Mouse (Mus musculus) neural tube, embryonic 10.5 days (tissue): ENCODE data around the gene Pdcl3.
"Not testable (repeated sequence)": the region's sequence is repeated elsewhere in the genome, so short reads cannot be mapped to it uniquely, and the experiment has no call there.

ENCODE experiments used
- DNase-seq: peaks from one replicate; pipeline ENCODE4 v3.0.0-alpha.2; 2017; ENCODE audit warnings: low spot score; ENCODE audit errors: extremely low spot score

Gene Pdcl3

DNA sequence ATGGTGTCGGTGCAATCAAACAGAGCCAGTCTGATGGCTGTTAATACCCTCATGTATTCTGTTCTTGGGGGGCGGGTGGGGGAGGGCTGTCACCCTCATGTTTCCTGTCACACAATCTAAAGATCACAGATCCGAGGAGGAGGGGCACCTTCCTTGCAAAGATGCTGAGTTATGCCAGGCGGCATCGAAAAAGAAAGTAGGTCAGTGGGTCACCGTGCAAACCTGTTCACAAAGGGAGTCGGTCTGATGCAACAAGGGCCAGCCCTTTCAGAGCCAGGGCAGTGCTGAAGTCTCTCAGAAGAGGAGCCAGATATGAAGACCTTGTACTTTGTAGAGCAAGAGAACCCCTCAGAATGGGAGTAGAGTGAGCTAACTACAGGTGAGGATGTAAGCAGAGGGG lies 39.7 kb downstream of the Pdcl3 start:
- DNase-seq = no peak

DNA sequence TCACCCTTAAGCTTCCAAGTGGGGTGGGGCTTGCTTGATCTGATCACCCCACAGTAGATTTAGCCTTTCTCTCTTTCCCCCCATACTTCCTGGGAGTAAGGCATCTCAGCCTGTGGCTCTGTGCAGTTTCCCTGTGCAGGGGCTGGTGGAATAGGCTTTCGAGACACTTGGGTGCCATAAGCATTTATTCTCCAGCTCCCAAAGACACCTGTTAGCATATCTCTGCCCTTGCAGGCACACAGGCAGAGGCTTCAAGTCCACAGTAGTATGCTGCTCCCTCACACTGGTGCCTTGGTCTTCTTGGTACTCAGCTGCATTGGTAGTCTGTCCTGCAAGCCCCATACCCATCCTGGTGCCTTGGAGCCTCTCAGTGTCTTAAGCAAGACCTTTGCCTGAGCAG lies 40.4 kb downstream of the Pdcl3 start:
- DNase-seq = no peak

DNA sequence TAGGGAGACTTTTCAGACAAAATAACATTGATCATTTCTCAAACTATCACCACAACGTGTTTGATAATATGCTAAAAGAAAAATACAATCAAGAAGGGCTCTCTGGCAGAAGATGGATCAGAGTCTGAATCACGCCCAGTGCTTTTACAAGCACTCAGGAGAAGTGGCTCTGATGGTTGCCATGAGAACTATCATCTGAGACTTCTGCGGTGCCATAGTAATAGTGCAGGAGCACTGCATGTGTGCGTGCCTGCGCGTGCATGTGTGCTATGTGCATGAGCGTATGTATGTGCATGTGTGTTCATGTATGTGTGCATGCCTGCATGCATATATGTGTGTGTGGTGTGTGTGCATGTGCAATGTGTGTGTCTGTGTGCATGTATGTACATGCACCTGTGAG lies 43.8 kb downstream of the Pdcl3 start:
- no peak for DNase-seq

DNA sequence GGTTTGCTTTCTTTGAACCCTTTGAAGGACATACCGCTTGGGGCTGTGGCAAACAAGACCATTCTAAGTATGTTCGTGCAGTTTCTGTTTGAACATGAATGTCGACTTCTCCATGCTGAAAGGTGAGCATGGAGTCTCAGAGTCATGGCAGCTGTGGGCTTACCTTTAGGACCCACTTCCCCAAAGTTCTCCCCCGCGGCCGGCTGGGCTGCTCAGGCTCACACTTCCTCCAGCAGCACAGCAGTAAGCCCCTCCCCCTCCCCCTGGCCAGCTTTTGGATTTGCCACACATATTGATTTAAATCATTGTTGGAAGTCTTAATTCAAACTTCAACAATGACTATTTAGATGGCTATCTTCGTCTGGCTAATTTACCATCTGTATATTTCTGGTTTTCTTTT lies 44.7 kb downstream of the Pdcl3 start:
- no peak for DNase-seq

DNA sequence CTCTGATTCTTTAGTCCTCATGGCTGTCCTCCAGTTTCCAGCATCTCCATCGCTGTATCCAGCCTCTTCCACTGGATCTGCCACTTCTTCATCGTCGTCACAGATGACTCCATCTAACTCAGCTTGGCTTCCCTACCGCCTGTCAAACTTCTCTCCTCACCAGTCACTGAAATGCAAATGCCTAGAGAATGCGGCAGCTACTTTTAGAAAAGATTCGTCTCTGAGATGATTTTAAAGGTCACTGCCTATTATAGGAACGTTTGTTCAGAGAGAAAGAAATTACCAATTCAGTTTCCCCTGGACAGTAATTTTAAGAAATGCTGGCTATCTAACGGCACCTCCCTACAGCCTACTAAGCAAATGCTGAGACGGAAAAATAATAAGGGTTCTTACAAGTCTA lies 50.4 kb downstream of the Pdcl3 start:
- DNase-seq = no peak

GRCm38 (mm10) chr1:39042188-39042587 lies 56.8 kb downstream of the Pdcl3 start:
- no peak for DNase-seq

- not testable (repeated sequence) for DNase-seq
These were observed 59.0 kb downstream of the Pdcl3 start for GRCm38 (mm10) chr1:39044442-39044841.

DNA sequence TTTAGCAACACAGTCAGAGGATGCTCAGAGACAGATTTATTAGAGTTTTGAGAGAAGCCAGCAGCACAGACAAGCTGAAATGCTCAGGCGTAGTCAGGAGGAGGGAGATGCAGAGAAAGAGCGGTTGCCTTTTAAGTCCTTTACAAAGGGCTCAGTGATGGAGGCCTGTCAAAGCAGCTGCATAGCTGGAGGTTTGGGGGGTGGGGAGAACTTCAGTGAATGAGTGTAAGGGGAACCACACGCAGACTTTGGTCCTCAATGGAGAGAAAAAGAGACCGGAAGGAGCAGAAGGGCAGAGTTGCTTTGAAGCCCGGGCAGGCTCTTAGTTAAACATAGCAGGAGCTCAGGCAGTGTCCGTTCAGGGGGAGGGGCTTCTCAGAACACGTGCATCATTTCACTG lies 61.3 kb downstream of the Pdcl3 start:
- DNase-seq = no peak
